Mouse (Mus musculus) heart, adult 2 months (tissue): ENCODE measurements at regions not wholly inside any gene's neighbourhood (a gene's known extent, or its start where the extent isn't known, plus 50 kb on each side); places are given as distances from the start of the nearest gene placed in this dataset.

Source experiments
- CTCF ChIP-seq: fragments of 200-600 bp; IDR thresholded peaks from 2 replicates; pipeline ENCODE4 v1.8.1; 2022; ENCODE audit warnings: antibody characterized with exemption, mild to moderate bottlenecking, moderate library complexity
- EP300 ChIP-seq: fragments of 200-500 bp; IDR thresholded peaks from 2 replicates; pipeline ENCODE4 v1.6.1; 2011; ENCODE audit warnings: low read depth, low read length, control low read depth; ENCODE audit not compliant: insufficient read depth
- POLR2A ChIP-seq: fragments of 200-500 bp; IDR thresholded peaks from 2 replicates; pipeline ENCODE4 v1.6.1; 2011; ENCODE audit warnings: mild to moderate bottlenecking, low read depth, low read length, control low read depth; ENCODE audit not compliant: insufficient read depth

GRCm38 (mm10) chr12:112338976-112339375, 150.3 kb upstream of the A530016L24Rik start:
- TF ChIP-seq CTCF (no peak), EP300 (no peak), POLR2A (no peak)
